ENCODE assay signal across 8 mouse cellular contexts in genomic region chr4:46452481-46452850, GRCm38 (mm10). TPM values are rescaled to one million over a fixed set of nuclear protein-coding genes. Genes with fewer than 3 reads are reported as not detected.
A peak's percentile ranks its signal among the peaks of the same experiment; 100 is the strongest.
DNase-seq lines count a peak whose midpoint lies in the region; ATAC-seq and TF ChIP-seq lines count a peak whose summit lies in the region.

No protein-coding gene starts in this region.

- peaks cover 21% of the 10 kb centered on the region for H3K36me3 ChIP-seq in embryonic facial prominence, embryonic 10.5 days (replicated peaks)
- no peaks in the 10 kb centered on the region; the same call in 1 of the 2 replicates for H3K36me3 ChIP-seq in liver, adult 2 months (ENCODE audit: control insufficient read depth, insufficient read depth, low read length)
- no peaks in the 10 kb centered on the region for H3K36me3 ChIP-seq in stomach, embryonic 14.5 days (ENCODE audit: control insufficient read depth, insufficient read depth, low read length)

- H3K9ac ChIP-seq in liver, adult 2 months (ENCODE audit: low read depth, low read length): peak overlapping the region; percentile 97
- H3K9ac ChIP-seq in stomach, embryonic 14.5 days (replicated peaks; ENCODE audit: low read depth, low read length): peak overlapping the region; percentile 99

- peak overlapping the region; percentile 84 for H3K4me2 ChIP-seq in stomach, embryonic 14.5 days (replicated peaks; ENCODE audit: low read depth, low read length)

- TF ChIP-seq CTCF in liver, adult 2 months (IDR thresholded peaks at IDR 0.05; ENCODE audit: low read depth, low read length): no peak

- H3K4me3 ChIP-seq in embryonic facial prominence, embryonic 10.5 days: peak overlapping the region; percentile 91
- peak overlapping the region; percentile 99 for H3K4me3 ChIP-seq in liver, adult 2 months (ENCODE audit: insufficient read depth, low read depth, low read length)
- H3K4me3 ChIP-seq in stomach, embryonic 14.5 days (ENCODE audit: low read depth, low read length): peak overlapping the region; percentile 89

- peak; percentile 44 for DNase-seq in layer of hippocampus, adult 11-12 months (ENCODE audit: low spot score)
- DNase-seq in layer of hippocampus, adult 9-10 months (ENCODE audit: low spot score): no peak
- no peak for DNase-seq in embryonic facial prominence, embryonic 10.5 days (ENCODE audit: low spot score)
- DNase-seq in heart, adult 9 months (ENCODE audit: low spot score in 2 of 2): peak; percentile 49 to 62
- DNase-seq in kidney, adult 9 months: peak; percentile 59
- DNase-seq in liver, adult 2 months (ENCODE audit: extremely low read depth, low read depth, low spot score): peak; percentile 55
- peak; percentile 27 to 59 for DNase-seq in monocyte, adult 2 months (ENCODE audit: low read depth in 1 of 2, low spot score in 2 of 2)

- peaks cover 41% of the 10 kb centered on the region for H3K79me2 ChIP-seq in liver, adult 2 months (ENCODE audit: control insufficient read depth, insufficient read depth, low read length)

- ATAC-seq in stomach, embryonic 14.5 days (ENCODE audit: insufficient number of reproducible peaks, insufficient read depth, low FRiP score, low read depth): peak; percentile 43; the same call in 1 of the 2 replicates

- WGBS in embryonic facial prominence, embryonic 10.5 days: under 1% methylated on average over 19 of the region's 19 CpGs
- WGBS in liver, adult 2 months: 1% methylated on average over 19 of the region's 19 CpGs
- whole genome bisulfite sequencing in stomach, embryonic 14.5 days: 0% methylated on average over 19 of the region's 19 CpGs

- peaks cover 64% of the 10 kb centered on the region for H3K4me1 ChIP-seq in embryonic facial prominence, embryonic 10.5 days
- H3K4me1 ChIP-seq in liver, adult 2 months (ENCODE audit: control insufficient read depth, insufficient read depth, low read length): peaks cover 14% of the 10 kb centered on the region
- peaks cover 24% of the 10 kb centered on the region for H3K4me1 ChIP-seq in stomach, embryonic 14.5 days (ENCODE audit: control insufficient read depth, insufficient read depth, low read length)

- H3K27ac ChIP-seq in embryonic facial prominence, embryonic 10.5 days (replicated peaks): peak overlapping the region; percentile 100
- peak overlapping the region; percentile 90 for H3K27ac ChIP-seq in liver, adult 2 months (replicated peaks; ENCODE audit: insufficient read depth, low read depth, low read length)
- peak overlapping the region; percentile 99 for H3K27ac ChIP-seq in stomach, embryonic 14.5 days (ENCODE audit: low read length)

- H3K9me3 ChIP-seq in embryonic facial prominence, embryonic 10.5 days: no peaks in the 10 kb centered on the region
- no peaks in the 10 kb centered on the region for H3K9me3 ChIP-seq in stomach, embryonic 14.5 days (ENCODE audit: control insufficient read depth, low read depth, low read length)

- no peak for TF ChIP-seq POLR2A in liver, adult 2 months (IDR thresholded peaks at IDR 0.05; ENCODE audit: extremely low read depth, insufficient read depth, low read length)

- H3K27me3 ChIP-seq in embryonic facial prominence, embryonic 10.5 days (replicated peaks; ENCODE audit: low read depth, poor library complexity, severe bottlenecking): no peaks in the 10 kb centered on the region
- H3K27me3 ChIP-seq in liver, adult 2 months (ENCODE audit: control insufficient read depth, insufficient read depth, low read length): no peaks in the 10 kb centered on the region
- H3K27me3 ChIP-seq in stomach, embryonic 14.5 days (ENCODE audit: control insufficient read depth, insufficient read depth, low read length): no peaks in the 10 kb centered on the region

RNA-seq across cellular contexts. Expression of gene Anp32b, which starts 1.8 kb away (rescaled TPM):
- polyA plus RNA-seq in embryonic facial prominence, embryonic 10.5 days (2016; fragmentation: Nextera tagmentation; extraction: Ambion mirVana): 427 and 431 TPM in 2 replicates
- total RNA-seq in liver, adult 2 months (2014; rRNA removed): 3.5 and 4.8 TPM in 2 replicates
- 6.1 and 7.1 TPM in 2 replicates for polyA plus RNA-seq in liver, adult 2 months (2012; rRNA removed)
- 242 and 249 TPM in 2 replicates for polyA plus RNA-seq in stomach, embryonic 14.5 days (2014; fragmentation: Nextera tagmentation; extraction: Ambion mirVana)

RNA-seq across cellular contexts. Expression of gene Nans, which starts 36.6 kb away (rescaled TPM):
- polyA plus RNA-seq in embryonic facial prominence, embryonic 10.5 days (2016; fragmentation: Nextera tagmentation; extraction: Ambion mirVana): 86.7 and 88.8 TPM in 2 replicates
- 10.7 and 14.3 TPM in 2 replicates for total RNA-seq in liver, adult 2 months (2014; rRNA removed)
- 11.5 and 13.0 TPM in 2 replicates for polyA plus RNA-seq in liver, adult 2 months (2012; rRNA removed)
- 75.9 and 77.2 TPM in 2 replicates for polyA plus RNA-seq in stomach, embryonic 14.5 days (2014; fragmentation: Nextera tagmentation; extraction: Ambion mirVana)

RNA-seq across cellular contexts. Expression of gene Hemgn, which starts 39.2 kb away (rescaled TPM):
- 9.9 and 13.6 TPM in 2 replicates for polyA plus RNA-seq in embryonic facial prominence, embryonic 10.5 days (2016; fragmentation: Nextera tagmentation; extraction: Ambion mirVana)
- total RNA-seq in liver, adult 2 months (2014; rRNA removed): not detected in 2 replicates
- polyA plus RNA-seq in liver, adult 2 months (2012; rRNA removed): not detected in 2 replicates
- 0.39 and 0.94 TPM in 2 replicates for polyA plus RNA-seq in stomach, embryonic 14.5 days (2014; fragmentation: Nextera tagmentation; extraction: Ambion mirVana)

Comparison
In these comparisons a context has a peak if more than half of its experiments do, and no peak if none do; other contexts are left out.
1. DNase-seq: peak in layer of hippocampus, adult 11-12 months (single experiment), heart, adult 9 months (2 of 2), kidney, adult 9 months (single experiment), liver, adult 2 months (single experiment) and monocyte, adult 2 months (2 of 2); none in layer of hippocampus, adult 9-10 months (single experiment) and embryonic facial prominence, embryonic 10.5 days (single experiment).
2. RNA of gene Anp32b, which starts 1.8 kb away (polyA plus RNA-seq): 427 to 431 TPM in embryonic facial prominence, embryonic 10.5 days and 242 to 249 TPM in stomach, embryonic 14.5 days; 6.1 to 7.1 TPM in liver, adult 2 months; every median in the first group is over 10 times any median in the second.
3. Peak in every context shown above with its lines, with median percentiles within 50 percentile points of each other: H3K27ac ChIP-seq and H3K4me3 ChIP-seq.